Mouse (Mus musculus): ENCODE data around the gene Sox5. TPM values are rescaled to one million over a fixed set of nuclear protein-coding genes. Genes with fewer than 3 reads are reported as not detected.

The Sox5 gene
- polyA plus RNA-seq, 1 experiment from 2014 or later, result 54.7 TPM

GRCm38 (mm10) chr6:144510147-144510546, 271.6 kb downstream of the Sox5 start:
- no peaks in the 10 kb centered on the region for H3K27me3 ChIP-seq (ENCODE audit: control insufficient read depth, insufficient read depth, low read length)
- no peaks in the 10 kb centered on the region for H3K36me3 ChIP-seq (ENCODE audit: control insufficient read depth, insufficient read depth, low read length)
- WGBS, result 92% methylated on average over 6 of the region's 6 CpGs
- H3K4me2 ChIP-seq (ENCODE audit: low read depth, severe bottlenecking), result no peak overlapping the region
- no peaks in the 10 kb centered on the region for H3K4me1 ChIP-seq (ENCODE audit: control insufficient read depth, insufficient read depth, low read length)
- H3K27ac ChIP-seq (replicated peaks; ENCODE audit: low read depth, low read length), result no peak overlapping the region
- no peak overlapping the region for H3K9ac ChIP-seq (ENCODE audit: low read length)
- H3K9me3 ChIP-seq (ENCODE audit: control insufficient read depth, low read length), result no peaks in the 10 kb centered on the region; the same call in 1 of the 2 replicates
- DNase-seq (ENCODE audit: low spot score), result no peak
- ATAC-seq (ENCODE audit: insufficient number of reproducible peaks, low FRiP score, low TSS enrichment, low read depth), result no peak
- no peak overlapping the region for H3K4me3 ChIP-seq (ENCODE audit: low read depth, low read length)

GRCm38 (mm10) chr6:144504197-144504551, 277.6 kb downstream of the Sox5 start:
- Histone ChIP-seq H3K9ac (ENCODE audit: low read length) (no peak overlapping the region), H3K4me2 (ENCODE audit: low read depth, severe bottlenecking) (no peak overlapping the region), H3K9me3 (ENCODE audit: control insufficient read depth, low read length) (no peaks in the 10 kb centered on the region), H3K27ac (replicated peaks; ENCODE audit: low read depth, low read length) (no peak overlapping the region), H3K4me1 (ENCODE audit: control insufficient read depth, insufficient read depth, low read length) (no peaks in the 10 kb centered on the region), H3K36me3 (ENCODE audit: control insufficient read depth, insufficient read depth, low read length) (no peaks in the 10 kb centered on the region), H3K4me3 (ENCODE audit: low read depth, low read length) (no peak overlapping the region), H3K27me3 (ENCODE audit: control insufficient read depth, insufficient read depth, low read length) (no peaks in the 10 kb centered on the region)
- DNase-seq (ENCODE audit: low spot score) (no peak), ATAC-seq (ENCODE audit: insufficient number of reproducible peaks, low FRiP score, low TSS enrichment, low read depth) (no peak)
- WGBS, result 83% methylated on average over 5 of the region's 5 CpGs

- ATAC-seq (ENCODE audit: insufficient number of reproducible peaks, low FRiP score, low TSS enrichment, low read depth), result no peak
- 90% methylated on average over 11 of the region's 11 CpGs for WGBS
These were observed 278.2 kb downstream of the Sox5 start for GRCm38 (mm10) chr6:144503399-144504196.

GRCm38 (mm10) chr6:144501439-144501838, 280.3 kb downstream of the Sox5 start:
- Histone ChIP-seq H3K27ac (replicated peaks; ENCODE audit: low read depth, low read length) (no peak overlapping the region), H3K4me1 (ENCODE audit: control insufficient read depth, insufficient read depth, low read length) (no peaks in the 10 kb centered on the region), H3K27me3 (ENCODE audit: control insufficient read depth, insufficient read depth, low read length) (no peaks in the 10 kb centered on the region), H3K9me3 (ENCODE audit: control insufficient read depth, low read length) (no peaks in the 10 kb centered on the region), H3K36me3 (ENCODE audit: control insufficient read depth, insufficient read depth, low read length) (no peaks in the 10 kb centered on the region), H3K9ac (ENCODE audit: low read length) (no peak overlapping the region), H3K4me2 (ENCODE audit: low read depth, severe bottlenecking) (no peak overlapping the region), H3K4me3 (ENCODE audit: low read depth, low read length) (no peak overlapping the region)
- 91% methylated on average over 5 of the region's 5 CpGs for WGBS
- DNase-seq (ENCODE audit: low spot score) (no peak), ATAC-seq (ENCODE audit: insufficient number of reproducible peaks, low FRiP score, low TSS enrichment, low read depth) (no peak)

More at GRCm38 (mm10) chr6:144503399-144504196, 278.2 kb downstream of the Sox5 start:
- no peak for DNase-seq (ENCODE audit: low spot score)
- no peak overlapping the region for H3K4me3 ChIP-seq (ENCODE audit: low read depth, low read length)
- H3K9ac ChIP-seq (ENCODE audit: low read length), result no peak overlapping the region
- H3K27ac ChIP-seq (replicated peaks; ENCODE audit: low read depth, low read length), result no peak overlapping the region
- H3K4me1 ChIP-seq (ENCODE audit: control insufficient read depth, insufficient read depth, low read length), result no peaks in the 10 kb centered on the region
- no peak overlapping the region for H3K4me2 ChIP-seq (ENCODE audit: low read depth, severe bottlenecking)
- H3K9me3 ChIP-seq (ENCODE audit: control insufficient read depth, low read length), result no peaks in the 10 kb centered on the region
- H3K36me3 ChIP-seq (ENCODE audit: control insufficient read depth, insufficient read depth, low read length), result no peaks in the 10 kb centered on the region
- H3K27me3 ChIP-seq (ENCODE audit: control insufficient read depth, insufficient read depth, low read length), result no peaks in the 10 kb centered on the region

DNA sequence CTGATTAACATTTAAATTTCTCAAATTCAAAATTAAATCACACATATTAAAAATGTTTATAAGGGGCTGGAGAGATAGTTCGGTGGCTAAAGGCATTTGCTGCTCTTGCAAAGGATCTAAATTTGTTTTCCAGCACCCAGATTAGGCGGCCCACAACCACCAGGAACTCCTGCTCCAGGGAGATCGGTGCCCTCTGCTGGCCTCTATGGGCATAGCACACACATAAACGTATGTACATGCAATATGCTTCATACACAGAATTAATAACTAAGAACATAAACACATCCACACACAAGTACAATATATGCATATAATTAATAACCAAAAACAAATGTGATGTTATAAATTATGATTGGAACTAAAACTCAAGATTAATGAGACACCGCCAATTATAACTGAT, 283.6 kb downstream of the Sox5 start:
- ATAC-seq (ENCODE audit: insufficient number of reproducible peaks, low FRiP score, low TSS enrichment, low read depth), result no peak

GRCm38 (mm10) chr6:144491761-144492415, 289.9 kb downstream of the Sox5 start:
- ATAC-seq (ENCODE audit: insufficient number of reproducible peaks, low FRiP score, low TSS enrichment, low read depth) (no peak), DNase-seq (ENCODE audit: low spot score) (no peak)
- no peaks in the 10 kb centered on the region for H3K4me1 ChIP-seq (ENCODE audit: control insufficient read depth, insufficient read depth, low read length)
- 83% methylated on average over 11 of the region's 11 CpGs for WGBS
- H3K4me3 ChIP-seq (ENCODE audit: low read depth, low read length), result no peak overlapping the region
- H3K9ac ChIP-seq (ENCODE audit: low read length), result no peak overlapping the region
- peaks cover 2% of the 10 kb centered on the region; the same call in 1 of the 2 replicates for H3K9me3 ChIP-seq (ENCODE audit: control insufficient read depth, low read length)
- no peak overlapping the region for H3K4me2 ChIP-seq (ENCODE audit: low read depth, severe bottlenecking)
- H3K36me3 ChIP-seq (ENCODE audit: control insufficient read depth, insufficient read depth, low read length), result no peaks in the 10 kb centered on the region
- H3K27ac ChIP-seq (replicated peaks; ENCODE audit: low read depth, low read length), result no peak overlapping the region
- H3K27me3 ChIP-seq (ENCODE audit: control insufficient read depth, insufficient read depth, low read length), result no peaks in the 10 kb centered on the region

More for the DNA sequence above, 283.6 kb downstream of the Sox5 start:
- Histone ChIP-seq H3K27me3 (ENCODE audit: control insufficient read depth, insufficient read depth, low read length) (no peaks in the 10 kb centered on the region), H3K9ac (ENCODE audit: low read length) (no peak overlapping the region), H3K4me1 (ENCODE audit: control insufficient read depth, insufficient read depth, low read length) (no peaks in the 10 kb centered on the region), H3K4me2 (ENCODE audit: low read depth, severe bottlenecking) (no peak overlapping the region), H3K9me3 (ENCODE audit: control insufficient read depth, low read length) (no peaks in the 10 kb centered on the region), H3K27ac (replicated peaks; ENCODE audit: low read depth, low read length) (no peak overlapping the region), H3K36me3 (ENCODE audit: control insufficient read depth, insufficient read depth, low read length) (no peaks in the 10 kb centered on the region), H3K4me3 (ENCODE audit: low read depth, low read length) (no peak overlapping the region)
- WGBS, result 95% methylated on average over 5 of the region's 5 CpGs
- no peak for DNase-seq (ENCODE audit: low spot score)

GRCm38 (mm10) chr6:144490896-144491295, 290.9 kb downstream of the Sox5 start:
- DNase-seq (ENCODE audit: low spot score), result no peak
- no peak overlapping the region for H3K27ac ChIP-seq (replicated peaks; ENCODE audit: low read depth, low read length)
- no peaks in the 10 kb centered on the region for H3K36me3 ChIP-seq (ENCODE audit: control insufficient read depth, insufficient read depth, low read length)
- ATAC-seq (ENCODE audit: insufficient number of reproducible peaks, low FRiP score, low TSS enrichment, low read depth), result no peak
- H3K4me1 ChIP-seq (ENCODE audit: control insufficient read depth, insufficient read depth, low read length), result no peaks in the 10 kb centered on the region
- no peaks in the 10 kb centered on the region for H3K27me3 ChIP-seq (ENCODE audit: control insufficient read depth, insufficient read depth, low read length)
- over 99% methylated on average over 5 of the region's 5 CpGs for WGBS
- H3K4me2 ChIP-seq (ENCODE audit: low read depth, severe bottlenecking), result no peak overlapping the region
- no peak overlapping the region for H3K9ac ChIP-seq (ENCODE audit: low read length)
- H3K4me3 ChIP-seq (ENCODE audit: low read depth, low read length), result no peak overlapping the region
- H3K9me3 ChIP-seq (ENCODE audit: control insufficient read depth, low read length), result peaks cover 5% of the 10 kb centered on the region; the same call in 1 of the 2 replicates

DNA sequence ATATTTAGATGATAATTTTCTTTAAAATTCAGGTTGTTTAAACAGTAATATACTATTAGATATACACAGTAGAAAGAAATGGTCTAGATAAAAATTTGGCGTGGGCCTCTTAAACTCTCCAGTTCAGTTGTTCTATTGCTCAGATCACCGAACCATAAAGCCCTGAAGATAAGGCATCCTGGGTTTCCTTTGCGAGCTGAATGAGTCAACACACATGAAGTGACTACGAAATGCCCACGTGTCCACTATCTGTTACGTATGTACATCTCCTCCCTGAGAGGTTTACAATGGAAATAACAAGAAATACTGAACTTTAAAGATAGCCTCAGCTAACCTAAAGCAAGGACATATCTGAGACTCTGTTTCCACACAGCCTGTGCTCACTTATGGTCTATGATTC, 296.2 kb downstream of the Sox5 start:
- 96% methylated on average over 6 of the region's 6 CpGs for WGBS
- H3K4me1 ChIP-seq (ENCODE audit: control insufficient read depth, insufficient read depth, low read length), result no peaks in the 10 kb centered on the region
- no peak for ATAC-seq (ENCODE audit: insufficient number of reproducible peaks, low FRiP score, low TSS enrichment, low read depth)

More for the DNA sequence above, 296.2 kb downstream of the Sox5 start:
- no peak overlapping the region for H3K4me2 ChIP-seq (ENCODE audit: low read depth, severe bottlenecking)
- no peak for DNase-seq (ENCODE audit: low spot score)
- no peak overlapping the region for H3K27ac ChIP-seq (replicated peaks; ENCODE audit: low read depth, low read length)
- no peak overlapping the region for H3K4me3 ChIP-seq (ENCODE audit: low read depth, low read length)
- H3K27me3 ChIP-seq (ENCODE audit: control insufficient read depth, insufficient read depth, low read length), result no peaks in the 10 kb centered on the region
- no peaks in the 10 kb centered on the region for H3K36me3 ChIP-seq (ENCODE audit: control insufficient read depth, insufficient read depth, low read length)
- H3K9ac ChIP-seq (ENCODE audit: low read length), result no peak overlapping the region
- H3K9me3 ChIP-seq (ENCODE audit: control insufficient read depth, low read length), result peaks cover 5% of the 10 kb centered on the region; the same call in 1 of the 2 replicates

All from limb, embryonic 11.5 days (tissue).